Mouse (Mus musculus): Measurements from ENCODE around the gene Stc2. TPM values are rescaled to one million over a fixed set of nuclear protein-coding genes. Genes with fewer than 3 reads are reported as not detected.

Stc2 gene
- polyA plus RNA-seq, 1 experiment from 2014 or later, result 3.4 TPM

GRCm38 (mm10) chr11:31382145-31382544, 12.3 kb upstream of the Stc2 start:
- DNase-seq (ENCODE audit: extremely low spot score, low spot score), result no peak
- 78% methylated on average over 5 of the region's 5 CpGs for WGBS
- H3K4me3 ChIP-seq, result no peak overlapping the region
- no peaks in the 10 kb centered on the region for H3K27me3 ChIP-seq (ENCODE audit: poor library complexity, severe bottlenecking)
- H3K9me3 ChIP-seq, result no peaks in the 10 kb centered on the region; the same call in 1 of the 2 replicates
- no peaks in the 10 kb centered on the region for H3K4me1 ChIP-seq
- no peak overlapping the region for H3K27ac ChIP-seq
- H3K36me3 ChIP-seq (replicated peaks), result no peaks in the 10 kb centered on the region

- H3K36me3 ChIP-seq (replicated peaks), result no peaks in the 10 kb centered on the region
- peaks cover 41% of the 10 kb centered on the region for H3K27me3 ChIP-seq (ENCODE audit: poor library complexity, severe bottlenecking)
- H3K27ac ChIP-seq, result no peak overlapping the region
- 66% methylated on average over 7 of the region's 7 CpGs for WGBS
- H3K4me3 ChIP-seq, result no peak overlapping the region
- H3K4me1 ChIP-seq, result peaks cover 31% of the 10 kb centered on the region
- peak; percentile 42 for DNase-seq (ENCODE audit: extremely low spot score, low spot score)
- H3K9me3 ChIP-seq, result no peaks in the 10 kb centered on the region; the same call in 1 of the 2 replicates
These were observed 3.6 kb upstream of the Stc2 start for GRCm38 (mm10) chr11:31373438-31373837.

- DNase-seq (ENCODE audit: extremely low spot score, low spot score), result no peak
- no peak overlapping the region for H3K4me3 ChIP-seq
- no peak overlapping the region for H3K27ac ChIP-seq
- peaks cover 37% of the 10 kb centered on the region for H3K4me1 ChIP-seq
- WGBS, result 77% methylated on average over 4 of the region's 4 CpGs
- peaks cover 47% of the 10 kb centered on the region for H3K27me3 ChIP-seq (ENCODE audit: poor library complexity, severe bottlenecking)
- no peaks in the 10 kb centered on the region for H3K36me3 ChIP-seq (replicated peaks)
- no peaks in the 10 kb centered on the region for H3K9me3 ChIP-seq
These were observed 2.3 kb upstream of the Stc2 start for GRCm38 (mm10) chr11:31372206-31372605.

GRCm38 (mm10) chr11:31371256-31371838, 1.5 kb upstream of the Stc2 start:
- 2% methylated on average over 39 of the region's 39 CpGs for WGBS
- Histone ChIP-seq H3K9me3 (no peaks in the 10 kb centered on the region), H3K27me3 (ENCODE audit: poor library complexity, severe bottlenecking) (peaks cover 48% of the 10 kb centered on the region), H3K4me3 (peak overlapping the region; percentile 69), H3K27ac (peak overlapping the region; percentile 69), H3K4me1 (peaks cover 37% of the 10 kb centered on the region), H3K36me3 (replicated peaks) (peaks cover 3% of the 10 kb centered on the region; the same call in 1 of the 2 replicates)
- peak; percentile 31 for DNase-seq (ENCODE audit: extremely low spot score, low spot score)

GRCm38 (mm10) chr11:31370436-31371230, 759 bp upstream of the Stc2 start:
- Histone ChIP-seq H3K4me1 (peaks cover 37% of the 10 kb centered on the region), H3K27me3 (ENCODE audit: poor library complexity, severe bottlenecking) (peaks cover 48% of the 10 kb centered on the region), H3K36me3 (replicated peaks) (peaks cover 6% of the 10 kb centered on the region), H3K27ac (peak overlapping the region; percentile 87), H3K9me3 (no peaks in the 10 kb centered on the region), H3K4me3 (peak overlapping the region; percentile 69)
- 2% methylated on average over 24 of the region's 24 CpGs for WGBS
- peak; percentile 24 for DNase-seq (ENCODE audit: extremely low spot score, low spot score)

GRCm38 (mm10) chr11:31368965-31369647, 768 bp downstream of the Stc2 start:
- H3K27me3 ChIP-seq (ENCODE audit: poor library complexity, severe bottlenecking), result peaks cover 48% of the 10 kb centered on the region
- under 1% methylated on average over 50 of the region's 50 CpGs for WGBS
- H3K27ac ChIP-seq, result peak overlapping the region; percentile 87

GRCm38 (mm10) chr11:31368252-31368964, 1.5 kb downstream of the Stc2 start:
- no peak for DNase-seq (ENCODE audit: extremely low spot score, low spot score)
- Histone ChIP-seq H3K4me3 (peak overlapping the region; percentile 69), H3K36me3 (replicated peaks) (peaks cover 18% of the 10 kb centered on the region), H3K9me3 (no peaks in the 10 kb centered on the region), H3K4me1 (peaks cover 37% of the 10 kb centered on the region), H3K27me3 (ENCODE audit: poor library complexity, severe bottlenecking) (peaks cover 46% of the 10 kb centered on the region), H3K27ac (peak overlapping the region; percentile 87)
- WGBS, result 1% methylated on average over 36 of the region's 36 CpGs

More at GRCm38 (mm10) chr11:31368965-31369647, 768 bp downstream of the Stc2 start:
- Histone ChIP-seq H3K4me1 (peaks cover 37% of the 10 kb centered on the region), H3K36me3 (replicated peaks) (peaks cover 18% of the 10 kb centered on the region), H3K9me3 (no peaks in the 10 kb centered on the region), H3K4me3 (peak overlapping the region; percentile 69)
- peak; percentile 69 for DNase-seq (ENCODE audit: extremely low spot score, low spot score)

- H3K4me1 ChIP-seq, result peaks cover 37% of the 10 kb centered on the region
- peaks cover 25% of the 10 kb centered on the region for H3K36me3 ChIP-seq (replicated peaks)
- H3K27me3 ChIP-seq (ENCODE audit: poor library complexity, severe bottlenecking), result peaks cover 30% of the 10 kb centered on the region
- DNase-seq (ENCODE audit: extremely low spot score, low spot score), result no peak
- H3K9me3 ChIP-seq, result no peaks in the 10 kb centered on the region
- no peak overlapping the region for H3K27ac ChIP-seq
- H3K4me3 ChIP-seq, result no peak overlapping the region
- WGBS, result 92% methylated on average over 4 of the region's 4 CpGs
These were observed 3.0 kb downstream of the Stc2 start for GRCm38 (mm10) chr11:31366827-31367226.

GRCm38 (mm10) chr11:31366421-31366820, 3.5 kb downstream of the Stc2 start:
- H3K27me3 ChIP-seq (ENCODE audit: poor library complexity, severe bottlenecking), result peaks cover 26% of the 10 kb centered on the region
- no peak overlapping the region for H3K27ac ChIP-seq
- H3K9me3 ChIP-seq, result no peaks in the 10 kb centered on the region
- DNase-seq (ENCODE audit: extremely low spot score, low spot score), result no peak
- peaks cover 25% of the 10 kb centered on the region for H3K36me3 ChIP-seq (replicated peaks)
- H3K4me1 ChIP-seq, result peaks cover 34% of the 10 kb centered on the region
- 81% methylated on average over 2 of the region's 2 CpGs for WGBS
- no peak overlapping the region for H3K4me3 ChIP-seq

- Histone ChIP-seq H3K36me3 (replicated peaks) (peaks cover 25% of the 10 kb centered on the region), H3K27ac (no peak overlapping the region), H3K4me3 (no peak overlapping the region), H3K4me1 (peaks cover 30% of the 10 kb centered on the region), H3K9me3 (no peaks in the 10 kb centered on the region), H3K27me3 (ENCODE audit: poor library complexity, severe bottlenecking) (peaks cover 22% of the 10 kb centered on the region)
- DNase-seq (ENCODE audit: extremely low spot score, low spot score), result no peak
- 88% methylated on average over 2 of the region's 2 CpGs for WGBS
These were observed 3.9 kb downstream of the Stc2 start for GRCm38 (mm10) chr11:31365981-31366380.

GRCm38 (mm10) chr11:31365280-31365679, 4.6 kb downstream of the Stc2 start:
- peaks cover 15% of the 10 kb centered on the region for H3K27me3 ChIP-seq (ENCODE audit: poor library complexity, severe bottlenecking)
- peaks cover 23% of the 10 kb centered on the region for H3K4me1 ChIP-seq
- H3K4me3 ChIP-seq, result no peak overlapping the region
- H3K27ac ChIP-seq, result no peak overlapping the region
- H3K9me3 ChIP-seq, result no peaks in the 10 kb centered on the region
- DNase-seq (ENCODE audit: extremely low spot score, low spot score), result no peak
- WGBS, result 82% methylated on average over 8 of the region's 8 CpGs
- peaks cover 27% of the 10 kb centered on the region for H3K36me3 ChIP-seq (replicated peaks)

GRCm38 (mm10) chr11:31362856-31363255, 7.0 kb downstream of the Stc2 start:
- Histone ChIP-seq H3K36me3 (replicated peaks) (peaks cover 36% of the 10 kb centered on the region), H3K4me1 (peaks cover under 1% of the 10 kb centered on the region; the same call in 1 of the 2 replicates), H3K27ac (no peak overlapping the region), H3K9me3 (no peaks in the 10 kb centered on the region), H3K27me3 (ENCODE audit: poor library complexity, severe bottlenecking) (peaks cover 7% of the 10 kb centered on the region; the same call in 1 of the 2 replicates), H3K4me3 (no peak overlapping the region)
- 93% methylated on average over 1 of the region's 1 CpGs for WGBS
- DNase-seq (ENCODE audit: extremely low spot score, low spot score), result no peak
